Mouse (Mus musculus): ENCODE measurements around the gene Edn2.

Edn2 gene

DNA sequence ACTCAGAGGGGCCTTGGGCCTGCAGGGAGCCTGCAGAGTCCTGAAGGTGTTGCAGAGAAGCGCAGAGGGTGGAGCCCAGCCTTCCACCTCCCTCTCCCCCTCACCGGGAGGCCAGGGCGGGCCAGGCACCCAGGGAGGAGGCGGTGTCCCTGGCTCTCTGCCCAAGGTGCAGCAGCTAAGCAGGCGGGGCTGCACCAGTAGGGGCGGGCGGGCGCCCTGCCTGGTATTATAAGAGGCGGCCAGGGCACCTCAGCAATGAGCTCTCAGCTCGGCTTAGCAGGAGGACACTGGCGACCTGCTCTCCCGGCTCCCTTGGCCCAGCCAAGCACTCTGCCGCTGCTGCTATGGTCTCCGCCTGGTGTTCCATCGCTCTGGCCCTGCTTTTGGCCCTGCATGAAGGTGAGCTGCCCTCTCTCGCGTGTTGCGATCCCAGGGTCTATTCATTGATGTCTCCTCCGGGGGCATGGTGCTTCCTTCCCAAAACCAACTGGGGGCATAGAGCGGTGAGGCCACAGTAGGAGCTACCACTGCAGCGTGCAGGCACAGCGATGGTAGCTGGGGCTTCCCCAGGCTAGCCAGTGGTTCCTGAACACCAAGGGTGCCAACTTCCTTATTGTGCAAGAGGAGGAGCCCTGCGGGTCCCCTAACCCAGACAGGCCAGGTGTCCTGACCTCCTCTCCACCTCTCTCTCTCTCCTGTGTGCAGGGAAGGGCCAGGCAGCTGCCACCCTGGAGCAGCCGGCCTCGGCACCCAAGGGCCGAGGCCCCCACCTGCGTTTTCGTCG lies at the start of gene Edn2:
Edn2 (plus strand) TSS at position 41 of the 784 bp plus-strand sequence.
- no peak for DNase-seq (ENCODE audit: low spot score in 2 of 2)

- DNase-seq (ENCODE audit: low spot score in 2 of 2) = no peak
These were observed 45.5 kb upstream of the Edn2 start for GRCm38 (mm10) chr4:120115516-120115915.

DNA sequence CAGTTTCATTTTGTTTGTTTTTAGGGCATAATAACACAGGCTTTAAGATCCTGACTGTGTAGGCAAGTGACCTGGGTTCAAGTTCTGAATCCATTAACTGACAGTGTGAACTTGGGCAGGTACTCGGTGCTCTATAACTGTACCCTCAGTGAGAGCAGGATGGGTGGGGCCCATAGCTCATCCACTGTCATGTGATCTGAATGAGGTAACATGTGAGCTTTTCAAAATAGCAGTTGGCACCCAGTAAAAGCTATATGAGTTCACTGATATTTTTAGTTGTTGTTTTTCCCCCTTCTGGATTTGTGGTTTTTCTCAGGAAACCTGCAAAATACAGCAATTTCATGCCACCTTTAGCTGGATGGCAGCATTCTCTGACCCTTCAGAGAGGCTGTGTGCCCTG lies 44.7 kb upstream of the Edn2 start:
- DNase-seq (ENCODE audit: low spot score in 2 of 2) = no peak

- DNase-seq (ENCODE audit: low spot score in 2 of 2) = peak; percentile 21 to 54
These were observed 40.7 kb upstream of the Edn2 start for GRCm38 (mm10) chr4:120120276-120120675.

DNA sequence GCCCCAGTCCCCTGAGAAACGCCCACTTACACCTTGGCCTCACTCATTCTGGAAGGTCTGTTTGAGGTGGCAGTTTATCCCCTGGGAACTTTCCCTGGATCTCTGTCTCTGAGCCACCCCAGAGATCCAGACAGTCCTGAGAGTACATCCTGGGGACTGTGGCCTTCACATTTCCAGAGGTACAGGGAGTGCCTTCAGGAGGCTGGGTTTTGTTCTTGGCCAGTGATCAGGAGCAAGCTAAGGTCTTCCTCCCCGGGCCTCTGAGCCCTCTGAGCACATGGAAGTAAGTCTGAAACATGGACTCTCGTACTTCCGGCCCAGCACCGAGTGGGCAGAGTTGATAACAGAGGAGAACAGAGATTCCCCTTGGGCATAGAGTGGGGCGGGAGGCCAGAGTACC lies 36.4 kb upstream of the Edn2 start:
- DNase-seq (ENCODE audit: low spot score in 2 of 2) = no peak

- no peak for DNase-seq (ENCODE audit: low spot score in 2 of 2)
These were observed 35.0 kb upstream of the Edn2 start for GRCm38 (mm10) chr4:120126047-120126446.

DNA sequence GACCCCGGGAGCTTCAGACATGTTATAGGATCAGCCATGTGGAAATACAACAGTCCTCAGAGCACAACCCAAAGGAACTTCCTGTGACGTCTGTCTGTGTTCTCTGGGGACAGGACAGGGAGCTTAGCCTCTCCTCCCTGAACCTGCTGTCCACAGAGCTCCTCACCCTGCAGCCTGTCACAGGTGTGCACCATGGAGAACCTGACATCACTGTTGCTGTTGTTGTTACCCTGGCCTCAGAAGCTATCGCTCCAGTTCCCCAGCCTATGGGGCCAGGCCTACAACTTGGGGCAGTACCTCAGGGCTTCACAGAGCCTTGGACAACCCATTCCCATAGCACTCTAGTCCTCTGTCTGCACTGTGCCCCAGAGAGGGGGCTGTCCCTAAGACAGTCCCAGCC lies 33.7 kb upstream of the Edn2 start:
- DNase-seq (ENCODE audit: low spot score in 2 of 2) = no peak

GRCm38 (mm10) chr4:120128033-120128432 lies 33.0 kb upstream of the Edn2 start:
- no peak for DNase-seq (ENCODE audit: low spot score in 2 of 2)

DNA sequence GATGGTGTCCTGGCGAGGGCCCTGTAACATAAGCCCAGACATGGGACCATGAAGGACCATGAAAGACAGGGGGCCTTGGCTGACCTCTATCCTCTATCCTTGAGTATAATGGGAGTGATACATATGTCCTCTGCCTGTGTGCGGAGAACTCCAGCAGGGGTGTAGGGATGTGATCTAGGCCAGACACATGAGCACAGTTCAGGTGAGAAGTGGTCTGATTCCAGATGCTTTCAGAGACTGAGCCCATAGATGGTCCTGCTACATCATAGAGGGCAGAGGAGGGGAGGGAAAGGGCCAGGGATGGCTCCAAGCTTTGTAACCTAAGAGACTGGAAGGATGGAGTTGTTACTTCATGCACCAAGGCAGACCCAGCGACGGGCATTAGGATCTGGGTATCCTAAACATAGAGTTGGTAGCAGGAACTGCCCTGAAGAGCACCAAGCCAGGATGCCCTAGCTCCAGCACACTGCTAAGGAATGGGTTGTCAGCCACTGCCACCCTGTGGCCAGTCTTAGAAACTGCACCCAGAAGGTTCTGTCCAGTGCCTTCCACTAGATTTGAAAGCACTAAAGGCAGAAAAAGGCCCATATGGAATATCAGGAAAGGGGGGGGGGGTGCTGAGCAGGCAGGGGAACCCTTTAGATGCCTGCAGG lies 31.6 kb upstream of the Edn2 start:
- peak in 1 of 2 experiments; percentile 58 for DNase-seq (ENCODE audit: low spot score in 2 of 2)

DNA sequence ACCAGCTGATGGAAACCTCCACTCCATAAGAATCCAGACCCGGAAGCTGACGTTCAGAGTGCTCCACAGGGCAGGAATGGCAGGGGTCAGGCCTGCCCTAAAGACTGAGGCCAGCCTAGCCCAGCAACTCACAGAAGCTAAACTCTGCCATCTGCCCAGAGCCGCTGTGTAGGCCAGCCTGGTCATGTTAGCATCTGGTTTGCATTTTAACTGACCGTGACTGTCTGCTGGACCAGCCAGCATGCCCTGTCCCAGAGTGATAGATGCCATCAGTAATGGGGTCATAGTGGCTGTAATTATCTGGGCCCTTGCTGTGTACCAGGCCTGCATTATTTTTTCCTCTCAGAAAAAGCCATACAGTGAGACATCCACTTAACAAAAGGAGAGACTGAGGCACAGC lies 30.1 kb upstream of the Edn2 start:
- DNase-seq (ENCODE audit: low spot score in 2 of 2) = no peak

- no peak for DNase-seq (ENCODE audit: low spot score in 2 of 2)
These were observed 29.4 kb upstream of the Edn2 start for GRCm38 (mm10) chr4:120131441-120132220.

DNA sequence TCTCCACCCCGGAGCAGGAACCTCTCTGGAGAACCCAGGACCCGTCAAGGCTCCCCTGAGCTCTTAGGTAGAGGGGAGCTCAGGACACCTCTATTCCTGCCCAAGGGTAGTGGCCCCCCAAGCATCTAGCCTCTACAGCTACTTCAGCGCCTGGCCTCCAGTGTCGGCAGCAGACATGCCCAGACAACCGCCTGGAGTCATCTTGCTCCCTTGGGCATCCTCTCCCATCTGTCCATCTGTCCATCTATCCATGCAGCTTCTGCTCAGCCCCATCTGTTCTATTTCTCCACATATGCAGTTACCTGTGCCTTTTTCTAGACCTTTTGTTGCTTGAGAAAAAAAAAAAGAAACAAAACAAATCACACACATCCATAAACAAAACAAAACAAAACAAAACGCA lies 26.8 kb upstream of the Edn2 start:
- no peak for DNase-seq (ENCODE audit: low spot score in 2 of 2)

DNA sequence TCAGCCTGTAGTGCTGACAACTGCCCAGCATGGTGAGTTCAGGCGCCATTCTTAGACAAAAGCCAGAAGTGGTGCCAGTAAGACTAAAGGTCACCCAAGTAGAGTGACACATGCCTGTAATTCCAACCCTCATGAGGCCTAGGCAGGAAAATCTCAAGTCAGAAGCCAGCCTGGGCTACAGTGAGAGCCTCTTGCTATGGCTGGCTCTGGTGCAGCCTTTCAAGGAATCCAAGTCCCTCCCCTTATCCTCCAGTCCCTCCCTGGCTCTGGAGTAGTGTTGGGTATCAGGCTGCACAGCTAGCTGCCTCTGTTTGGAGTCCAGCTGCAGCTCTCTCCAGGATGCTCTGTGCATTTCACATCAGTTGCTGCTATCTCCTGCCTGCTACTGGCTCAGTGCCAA lies 19.2 kb upstream of the Edn2 start:
- no peak for DNase-seq (ENCODE audit: low spot score in 2 of 2)

GRCm38 (mm10) chr4:120142905-120143304 lies 18.1 kb upstream of the Edn2 start:
- DNase-seq (ENCODE audit: low spot score in 2 of 2) = no peak

DNA sequence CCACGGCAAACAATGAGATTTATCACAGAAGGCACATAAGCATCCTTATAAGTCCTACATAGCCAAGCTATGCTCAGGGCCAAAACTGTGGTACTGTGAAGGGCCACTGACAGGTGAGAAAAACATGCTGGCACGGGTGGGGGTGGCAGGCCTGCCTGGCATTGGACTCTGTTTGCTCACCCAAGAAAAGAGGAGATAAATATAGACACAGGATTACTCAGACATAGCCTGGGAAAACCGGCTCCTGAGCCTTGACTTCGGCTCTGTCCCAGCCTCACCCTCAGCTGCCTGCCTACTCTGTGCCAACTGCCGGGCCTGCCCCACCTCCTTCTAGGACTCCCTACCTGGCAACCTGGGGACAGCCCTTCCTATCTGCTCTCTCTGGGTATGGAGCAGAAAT lies 16.7 kb upstream of the Edn2 start:
- DNase-seq (ENCODE audit: low spot score in 2 of 2) = no peak

DNA sequence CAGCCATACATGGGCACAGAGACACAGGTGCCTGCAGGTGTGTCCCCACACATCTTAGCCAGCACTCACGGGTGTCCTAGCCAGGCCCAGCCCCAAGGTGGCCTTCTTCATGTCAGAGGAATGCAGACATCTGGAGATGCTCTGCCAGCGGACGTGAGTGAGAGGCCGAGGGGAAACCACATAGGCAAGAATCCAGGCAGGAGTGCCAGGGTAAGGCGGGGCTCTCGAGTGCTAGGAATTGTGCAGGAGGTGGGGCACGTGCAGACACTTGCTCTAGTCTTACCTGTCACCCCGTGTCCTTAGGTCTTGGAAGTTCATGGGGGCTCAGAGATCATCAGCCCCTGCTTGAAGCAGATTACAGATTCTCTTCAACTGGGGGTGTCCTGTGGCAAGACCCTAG lies 15.1 kb upstream of the Edn2 start:
- no peak for DNase-seq (ENCODE audit: low spot score in 2 of 2)

GRCm38 (mm10) chr4:120148291-120149141 lies 12.5 kb upstream of the Edn2 start:
- DNase-seq (ENCODE audit: low spot score in 2 of 2) = peak; percentile 10 to 31

- DNase-seq (ENCODE audit: low spot score in 2 of 2) = no peak
These were observed 11.9 kb upstream of the Edn2 start for GRCm38 (mm10) chr4:120149142-120149524.

DNA sequence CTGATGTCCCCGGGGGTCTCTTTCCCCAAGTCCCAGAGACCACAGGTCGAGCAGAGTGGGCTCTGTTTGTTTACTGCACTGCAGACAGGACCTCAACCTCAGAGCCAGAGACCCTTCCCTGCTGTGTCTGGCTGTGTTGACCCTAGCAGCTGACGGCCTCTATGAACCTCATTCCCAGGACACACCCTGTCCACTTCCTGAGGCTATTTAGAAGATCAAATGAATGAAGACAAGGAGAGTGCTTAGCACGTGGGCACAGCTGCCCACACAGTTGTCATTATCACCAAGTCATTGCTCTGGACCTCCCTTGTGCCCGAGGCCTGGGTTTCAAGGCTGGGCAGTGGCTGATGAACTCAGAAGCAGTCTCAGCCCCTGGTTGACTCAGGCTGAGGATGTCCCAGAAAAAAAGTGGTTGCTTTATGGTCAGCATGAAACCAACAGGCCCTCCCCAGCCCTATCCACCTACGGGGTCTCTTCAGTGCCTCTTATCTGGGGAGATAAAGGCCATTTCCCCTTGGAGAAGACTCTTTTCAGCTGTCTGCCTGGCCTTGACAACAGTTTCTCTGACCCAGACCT lies 10.6 kb upstream of the Edn2 start:
- DNase-seq (ENCODE audit: low spot score in 2 of 2) = no peak

DNA sequence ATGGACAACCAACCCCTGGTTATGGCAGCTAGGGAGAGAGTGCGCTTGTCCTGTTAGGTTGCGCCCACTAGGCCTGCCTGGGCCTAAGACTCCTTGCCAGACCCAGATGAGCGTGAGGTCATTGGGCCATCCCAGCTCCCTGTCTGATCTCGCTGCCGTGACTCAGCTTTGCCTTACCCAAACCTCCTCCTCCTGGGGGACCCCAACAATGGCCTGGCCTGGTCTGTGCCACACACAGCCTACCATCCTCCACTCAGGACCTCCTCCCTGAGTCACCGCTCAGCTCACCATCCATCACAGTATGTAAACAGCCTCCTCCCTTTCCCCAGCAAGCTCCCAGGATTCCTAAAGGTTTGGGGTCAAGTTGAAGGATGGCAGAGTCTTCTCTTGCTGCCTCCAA lies 9.1 kb upstream of the Edn2 start:
- DNase-seq (ENCODE audit: low spot score in 2 of 2) = no peak

GRCm38 (mm10) chr4:120152648-120153047 lies 8.4 kb upstream of the Edn2 start:
- DNase-seq (ENCODE audit: low spot score in 2 of 2) = no peak

Measured in thymus, postnatal 10 days (tissue).